Mouse (Mus musculus) erythroblast, embryonic 14.5 days (primary cell): ENCODE measurements around the gene Prrx2.
"Not testable (repeated sequence)": the region's sequence is repeated elsewhere in the genome, so short reads cannot be mapped to it uniquely, and the experiment has no call there.

ENCODE experiments used
- GATA1 ChIP-seq: IDR thresholded peaks from 2 replicates; pipeline ENCODE4 v1.6.1; 2012; ENCODE audit warnings: low read length, inconsistent platforms, mixed read lengths
- TAL1 ChIP-seq: IDR thresholded peaks from 3 replicates; pipeline ENCODE4 v1.6.1; 2012; ENCODE audit warnings: low read length, inconsistent platforms, mixed read lengths

DNA sequence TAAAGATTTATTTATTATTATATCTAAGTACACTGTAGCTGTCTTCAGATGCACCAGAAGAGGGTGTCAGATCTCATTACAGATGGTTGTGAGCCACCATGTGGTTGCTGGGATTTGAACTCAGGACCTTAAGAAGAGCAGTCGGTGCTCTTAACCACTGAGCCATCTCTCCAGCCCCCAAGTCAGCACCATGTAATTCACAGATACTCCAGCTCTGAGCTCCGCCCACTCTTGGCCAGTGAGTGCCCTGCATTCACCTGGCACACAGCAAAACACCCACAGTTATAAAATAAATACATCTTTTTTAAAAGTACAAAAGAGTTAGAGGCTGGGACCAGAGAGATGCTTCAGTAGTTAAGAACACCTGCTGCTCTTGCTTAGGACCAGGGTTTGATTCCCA, 96.1 kb downstream of the Prrx2 start:
- TF ChIP-seq GATA1, TAL1: not testable (repeated sequence)
